Mouse (Mus musculus) heart, postnatal 0 days (tissue): Measurements from ENCODE around the gene Toe1. TPM values are rescaled to one million over a fixed set of nuclear protein-coding genes. Genes with fewer than 3 reads are reported as not detected.
"Not testable (repeated sequence)": the region's sequence is repeated elsewhere in the genome, so short reads cannot be mapped to it uniquely, and the experiment has no call there.

ENCODE experiments used
- ATAC-seq: fragments of 200-750 bp; cut with Nextera tagmentation; 2 replicates; pipeline ENCODE4 v1.8.0; 2017; ENCODE audit warnings: low read depth, moderate number of reproducible peaks, moderate library complexity; ENCODE audit not compliant: insufficient read depth
- DNase-seq: peaks from one replicate; pipeline ENCODE4 v3.0.0-alpha.2; 2016; ENCODE audit warnings: low spot score
- H3K27ac ChIP-seq: fragments of 300-500 bp; sonication (generic); 2 replicates; pipeline ENCODE4 v1.5.1; 2014; ENCODE audit warnings: low read depth, mild to moderate bottlenecking
- H3K27me3 ChIP-seq: fragments of 300-500 bp; sonication (generic); 2 replicates; pipeline ENCODE4 v1.6.1; 2014; ENCODE audit warnings: low read length, mixed read lengths; ENCODE audit not compliant: control insufficient read depth, insufficient read depth
- H3K36me3 ChIP-seq: fragments of 300-500 bp; sonication (generic); replicated peaks from 2 replicates; pipeline ENCODE4 v1.6.1; 2014; ENCODE audit warnings: low read length, mixed read lengths; ENCODE audit not compliant: control insufficient read depth, insufficient read depth
- H3K4me1 ChIP-seq: fragments of 300-500 bp; sonication (generic); 2 replicates; pipeline ENCODE4 v1.6.1; 2014; ENCODE audit warnings: antibody characterized with exemption; ENCODE audit not compliant: control insufficient read depth, insufficient read depth
- H3K4me2 ChIP-seq: fragments of 300-500 bp; sonication (generic); 2 replicates; pipeline ENCODE4 v1.6.1; 2014; ENCODE audit warnings: low read depth, mild to moderate bottlenecking, low read length, moderate library complexity
- H3K4me3 ChIP-seq: fragments of 300-500 bp; sonication (generic); 2 replicates; pipeline ENCODE4 v1.5.1; 2014; ENCODE audit warnings: low read depth, low read length
- H3K9ac ChIP-seq: fragments of 300-500 bp; sonication (generic); replicated peaks from 2 replicates; pipeline ENCODE4 v1.6.1; 2014; ENCODE audit warnings: low read depth, low read length, mixed read lengths
- H3K9me3 ChIP-seq: fragments of 300-500 bp; sonication (generic); replicated peaks from 2 replicates; pipeline ENCODE4 v1.6.1; 2016; ENCODE audit warnings: low read length; ENCODE audit not compliant: control insufficient read depth
- CTCF ChIP-seq: IDR thresholded peaks from 2 replicates; pipeline ENCODE4 v1.5.1; 2016; ENCODE audit warnings: antibody characterized with exemption, control low read depth, low read depth
- EP300 ChIP-seq: IDR thresholded peaks from 2 replicates; pipeline ENCODE4 v1.6.1; 2016; ENCODE audit warnings: antibody characterized with exemption, low read depth
- WGBS: fragments of 180-500 bp; shearing (Covaris S2); extraction: QIAGEN DNeasy Blood & Tissue Kit; methylation state at CpG from one replicate; pipeline ENCODE4 v1.1.7; 2014; 5-methylcytosine and 5-hydroxymethylcytosine counted together
- polyA plus RNA-seq: library from polyadenylated mRNA; unstranded; fragments of >200 nt; fragmentation: Nextera tagmentation; extraction: Ambion mirVana; gene quantifications from 2 replicates; pipeline ENCODE4 v1.2.1, GENCODE M21; 2015
- total RNA-seq: library from RNA; depleted of rRNA; stranded (reverse); fragments of >200 nt; gene quantifications from 2 replicates; pipeline ENCODE4 v1.2.3, GENCODE M21; 2014; ENCODE audit warnings: low replicate concordance

The Toe1 gene
- total and polyA plus RNA-seq, 2 experiments from 2014 or later: 17.5 to 46.9 TPM

- DNase-seq: no peak
- 0 out of 2 replicates have a peak, but pooled peaks cover 7% of the 10 kb centered on the region for H3K27me3 ChIP-seq
- no peak overlapping the region for H3K9ac ChIP-seq
- H3K4me1 ChIP-seq: no peaks in the 10 kb centered on the region
- no peaks in the 10 kb centered on the region; the same call in 1 of the 2 replicates for H3K9me3 ChIP-seq
- TF ChIP-seq EP300 (no peak), CTCF (no peak)
- H3K36me3 ChIP-seq: no peaks in the 10 kb centered on the region
- H3K27ac ChIP-seq: no peak overlapping the region
- 78% methylated on average over 6 of the region's 6 CpGs for WGBS
- H3K4me3 ChIP-seq: no peak overlapping the region
- no peak overlapping the region for H3K4me2 ChIP-seq
- ATAC-seq: no peak
These were observed 33.4 kb upstream of the Toe1 start for GRCm38 (mm10) chr4:116840841-116841240.

- not testable (repeated sequence) for H3K9me3 ChIP-seq, H3K27ac ChIP-seq, H3K4me3 ChIP-seq, H3K9ac ChIP-seq, ATAC-seq, H3K4me1 ChIP-seq, DNase-seq, H3K27me3 ChIP-seq, H3K36me3 ChIP-seq
- 12% methylated on average over 20 of the region's 29 CpGs for WGBS
- H3K4me2 ChIP-seq: peak overlapping the region; percentile 34; the same call in 1 of the 2 replicates
These were observed 32.7 kb upstream of the Toe1 start for GRCm38 (mm10) chr4:116840096-116840495.

- no peak overlapping the region for H3K27ac ChIP-seq
- 55% methylated on average over 2 of the region's 2 CpGs for WGBS
- ATAC-seq (no peak), DNase-seq (no peak)
- no peaks in the 10 kb centered on the region for H3K4me1 ChIP-seq
- TF ChIP-seq EP300 (no peak), CTCF (no peak)
- no peak overlapping the region for H3K4me3 ChIP-seq
- no peaks in the 10 kb centered on the region for H3K36me3 ChIP-seq
- no peak overlapping the region for H3K9ac ChIP-seq
- no peaks in the 10 kb centered on the region for H3K9me3 ChIP-seq
- H3K4me2 ChIP-seq: no peak overlapping the region
- H3K27me3 ChIP-seq: 0 out of 2 replicates have a peak, but pooled peaks cover 7% of the 10 kb centered on the region
These were observed 31.6 kb upstream of the Toe1 start for GRCm38 (mm10) chr4:116838999-116839398.

- Histone ChIP-seq H3K4me1 (0 out of 2 replicates have a peak, but pooled peaks cover 5% of the 10 kb centered on the region), H3K4me3 (no peak overlapping the region), H3K27me3 (no peaks in the 10 kb centered on the region), H3K9ac (no peak overlapping the region), H3K27ac (no peak overlapping the region), H3K4me2 (no peak overlapping the region), H3K36me3 (no peaks in the 10 kb centered on the region), H3K9me3 (no peaks in the 10 kb centered on the region)
- DNase-seq (no peak), ATAC-seq (no peak)
- no peak for TF ChIP-seq EP300
- TF ChIP-seq CTCF: no peak
- 41% methylated on average over 6 of the region's 6 CpGs for WGBS
These were observed 22.6 kb upstream of the Toe1 start for GRCm38 (mm10) chr4:116830070-116830368.

GRCm38 (mm10) chr4:116829364-116830069 is 22.1 kb upstream of the Toe1 start:
- ATAC-seq: no peak
- 70% methylated on average over 6 of the region's 6 CpGs for WGBS
- DNase-seq: no peak

GRCm38 (mm10) chr4:116827819-116828218 is 20.4 kb upstream of the Toe1 start:
- WGBS: under 1% methylated on average over 4 of the region's 4 CpGs
- H3K4me3 ChIP-seq: no peak overlapping the region
- H3K9me3 ChIP-seq: no peaks in the 10 kb centered on the region
- no peaks in the 10 kb centered on the region for H3K27me3 ChIP-seq
- peak; percentile 80 for DNase-seq
- no peak overlapping the region for H3K27ac ChIP-seq
- H3K4me1 ChIP-seq: 0 out of 2 replicates have a peak, but pooled peaks cover 8% of the 10 kb centered on the region
- no peak overlapping the region for H3K4me2 ChIP-seq
- no peak overlapping the region for H3K9ac ChIP-seq
- ATAC-seq: peak; percentile 47
- TF ChIP-seq EP300 (no peak), CTCF (peak; percentile 76)
- no peaks in the 10 kb centered on the region for H3K36me3 ChIP-seq

More at GRCm38 (mm10) chr4:116829364-116830069, 22.1 kb upstream of the Toe1 start:
- Histone ChIP-seq H3K4me3 (no peak overlapping the region), H3K36me3 (no peaks in the 10 kb centered on the region), H3K27me3 (no peaks in the 10 kb centered on the region), H3K27ac (no peak overlapping the region), H3K4me1 (0 out of 2 replicates have a peak, but pooled peaks cover 8% of the 10 kb centered on the region), H3K9me3 (no peaks in the 10 kb centered on the region), H3K4me2 (no peak overlapping the region), H3K9ac (no peak overlapping the region)
- no peak for TF ChIP-seq EP300
- TF ChIP-seq CTCF: no peak
